22 mouse cellular contexts compared by ENCODE assay signal in genomic region chr5:21677939-21678338, GRCm38 (mm10). TPM values are rescaled to one million over a fixed set of nuclear protein-coding genes. Genes with fewer than 3 reads are reported as not detected.
DNase-seq lines count a peak whose midpoint lies in the region; TF ChIP-seq lines count a peak whose summit lies in the region.
"Had no signal": no experiment of that assay in that cellular context is flagged by ENCODE, and none has a peak within 500 bp of the region (broad histone marks: within the 10 kb centered on the region; RNA-seq: fewer than 3 reads in every experiment).

No protein-coding gene starts in this region.

- DNase-seq in cerebellum, postnatal 10 days, result peak; percentile 21 to 32
- no peak for DNase-seq in cerebellum, postnatal 36 days
- peak in 1 of 2 experiments; percentile 31 for DNase-seq in layer of hippocampus, adult 2 months (ENCODE audit: low spot score in 2 of 2)
- no peak for DNase-seq in layer of hippocampus, postnatal 36 days
- peak; percentile 62 for DNase-seq in ES-CJ7 (ENCODE audit: low read depth, low spot score)
- DNase-seq in adipocyte (ENCODE audit: low spot score), result peak; percentile 30
- no peak for DNase-seq in gastrocnemius, postnatal 14 days
- DNase-seq in c-Kit-positive CD71-positive TER-119-positive erythroid progenitor cells, embryonic 14.5 days (ENCODE audit: low spot score), result no peak
- DNase-seq: B cell, adult 2 months; cerebellum, adult 8-10 months; heart, postnatal 14 days; lung, adult 18-20 months; lung, postnatal 36 days; right cerebral cortex, postnatal 25 days; thymus, postnatal 14 days had no signal

- no peak overlapping the region for H3K4me3 ChIP-seq in layer of hippocampus, adult 2 months
- H3K4me3 ChIP-seq: embryonic facial prominence, embryonic 12.5 days; heart, embryonic 12.5 days; hindbrain, embryonic 15.5 days; intestine, embryonic 15.5 days; kidney, embryonic 15.5 days; stomach, embryonic 15.5 days had no signal

- peak; percentile 41 for TF ChIP-seq CTCF in layer of hippocampus, adult 2 months (conservative IDR thresholded peaks at IDR 0.05)

- intact Hi-C loops in gastrocnemius, postnatal 14 days (cut with DNase I; ENCODE audit: low total_unique reads), result no loop called here

- no peak overlapping the region for H3K27ac ChIP-seq in layer of hippocampus, adult 2 months
- H3K27ac ChIP-seq: embryonic facial prominence, embryonic 12.5 days; hindbrain, embryonic 15.5 days; intestine, embryonic 15.5 days; kidney, embryonic 15.5 days; stomach, embryonic 15.5 days had no signal

RNA-seq across cellular contexts. Expression of gene Napepld, which starts 23.3 kb away (rescaled TPM):
- 10 to 100 TPM; 28.4 to 34.7 TPM for total RNA-seq in layer of hippocampus, adult 2 months (2021)
- 10 to 100 TPM; 28.7 to 36.1 TPM for total RNA-seq in layer of hippocampus, postnatal 36 days (2021)
- 1 to 10 TPM; 8.6 to 9.5 TPM for total RNA-seq in gastrocnemius, postnatal 14 days (2021)

RNA-seq across cellular contexts. Expression of gene Armc10, which starts 32.3 kb away (rescaled TPM):
- 10 to 100 TPM; 20.6 to 23.3 TPM for total RNA-seq in layer of hippocampus, adult 2 months (2021)
- 10 to 100 TPM; 20.8 to 24.0 TPM for total RNA-seq in layer of hippocampus, postnatal 36 days (2021)
- 1 to 10 TPM; 6.2 to 6.8 TPM for total RNA-seq in gastrocnemius, postnatal 14 days (2021)

RNA-seq across cellular contexts. Expression of gene Fbxl13, which starts 32.5 kb away (rescaled TPM):
- total RNA-seq in layer of hippocampus, adult 2 months (2021), result under 1 TPM; 0.29 to 0.41 TPM
- under 1 TPM in 1 of 2 experiments, not detected in 1; 0.28 TPM for total RNA-seq in layer of hippocampus, postnatal 36 days (2021)
- under 1 TPM; 0.16 to 0.22 TPM for total RNA-seq in gastrocnemius, postnatal 14 days (2021)
- total RNA-seq: neutrophil, adult 5-6 weeks had no signal

RNA-seq across cellular contexts. Expression of gene Pmpcb, which starts 59.0 kb away (rescaled TPM):
- total RNA-seq in layer of hippocampus, adult 2 months (2021), result 10 to 100 TPM; 72.9 to 73.9 TPM
- total RNA-seq in layer of hippocampus, postnatal 36 days (2021), result 10 to 100 TPM; 72.3 to 78.0 TPM
- total RNA-seq in gastrocnemius, postnatal 14 days (2021), result 100 to 1,000 TPM; 124 to 132 TPM

Comparison
In these comparisons a context has a peak if more than half of its experiments do, and no peak if none do; other contexts are left out.
1. DNase-seq: peak in cerebellum, postnatal 10 days (2 of 2), ES-CJ7 (single experiment) and adipocyte (single experiment); none in cerebellum, postnatal 36 days (0 of 2), layer of hippocampus, postnatal 36 days (0 of 2), gastrocnemius, postnatal 14 days (single experiment) and c-Kit-positive CD71-positive TER-119-positive erythroid progenitor cells, embryonic 14.5 days (single experiment).